Mouse (Mus musculus): Measurements from ENCODE around the gene Xrcc1.

Xrcc1 gene

DNA sequence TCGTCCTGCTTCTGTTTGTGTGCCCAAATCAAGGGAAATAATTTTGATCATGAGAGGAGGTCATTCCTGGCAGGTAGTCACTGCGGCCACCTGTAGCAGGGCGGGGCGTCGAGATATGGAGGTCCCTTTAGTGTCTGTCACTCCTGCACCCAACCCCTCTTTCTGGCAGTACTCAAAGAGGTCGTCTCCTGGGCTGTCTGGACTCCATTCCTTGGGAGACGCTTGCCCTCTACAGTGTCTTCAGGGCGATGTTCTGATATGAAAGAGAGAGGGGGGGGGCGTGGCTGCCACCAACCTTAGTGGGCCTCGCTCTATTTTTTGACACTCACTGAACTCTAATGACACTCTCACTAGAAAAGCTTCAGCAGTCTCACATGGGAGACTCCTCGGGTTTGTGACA is 16.5 kb upstream of the Xrcc1 start:
- no peak for DNase-seq (ENCODE audit: low read depth)

DNA sequence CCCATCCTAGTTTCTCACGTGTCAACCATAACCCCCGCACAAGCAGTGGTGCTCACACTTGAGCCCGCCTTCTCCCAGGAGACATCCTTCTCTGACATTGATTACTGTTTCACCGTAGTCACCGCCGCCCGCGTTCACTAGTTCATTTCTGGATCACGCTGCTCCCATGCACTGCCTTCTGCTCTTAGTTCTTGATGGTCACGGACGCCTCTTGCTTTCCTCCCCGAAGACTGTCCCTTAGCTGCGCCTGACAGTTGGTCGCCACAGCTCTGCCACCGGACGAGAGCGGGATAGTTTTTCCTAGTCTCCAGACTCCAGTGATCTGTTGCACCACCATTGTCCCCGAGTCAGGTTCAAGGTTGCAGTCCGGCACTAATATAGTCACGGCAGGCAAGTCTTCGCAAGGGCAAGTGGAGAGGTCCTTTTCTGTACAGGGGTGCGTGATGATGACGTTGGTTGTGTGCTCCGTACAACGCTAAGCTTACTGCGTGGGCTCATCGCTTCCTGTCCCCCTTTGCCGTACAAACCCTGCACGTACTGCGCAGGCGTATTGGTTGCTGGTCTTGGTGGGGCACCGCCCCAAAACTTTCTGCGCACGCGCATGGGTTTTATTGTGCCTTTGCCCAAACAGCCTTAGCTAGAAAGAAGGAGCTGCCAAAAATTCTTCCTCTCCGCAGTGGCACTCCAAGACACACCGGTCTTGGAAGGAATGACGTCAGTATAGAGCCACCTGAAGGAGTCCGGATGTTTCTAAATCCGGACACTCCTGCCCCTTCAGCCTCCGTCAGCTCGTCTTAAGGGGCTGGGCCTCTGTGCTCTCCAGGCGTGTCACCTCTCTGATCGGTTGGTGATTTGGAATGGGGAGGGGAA is 15.8 kb upstream of the Xrcc1 start, which contains the start of gene Irgq:
Irgq (plus strand) TSS at position 628 of the 870 bp plus-strand sequence.
- peak; percentile 100 for DNase-seq (ENCODE audit: low read depth)

DNA sequence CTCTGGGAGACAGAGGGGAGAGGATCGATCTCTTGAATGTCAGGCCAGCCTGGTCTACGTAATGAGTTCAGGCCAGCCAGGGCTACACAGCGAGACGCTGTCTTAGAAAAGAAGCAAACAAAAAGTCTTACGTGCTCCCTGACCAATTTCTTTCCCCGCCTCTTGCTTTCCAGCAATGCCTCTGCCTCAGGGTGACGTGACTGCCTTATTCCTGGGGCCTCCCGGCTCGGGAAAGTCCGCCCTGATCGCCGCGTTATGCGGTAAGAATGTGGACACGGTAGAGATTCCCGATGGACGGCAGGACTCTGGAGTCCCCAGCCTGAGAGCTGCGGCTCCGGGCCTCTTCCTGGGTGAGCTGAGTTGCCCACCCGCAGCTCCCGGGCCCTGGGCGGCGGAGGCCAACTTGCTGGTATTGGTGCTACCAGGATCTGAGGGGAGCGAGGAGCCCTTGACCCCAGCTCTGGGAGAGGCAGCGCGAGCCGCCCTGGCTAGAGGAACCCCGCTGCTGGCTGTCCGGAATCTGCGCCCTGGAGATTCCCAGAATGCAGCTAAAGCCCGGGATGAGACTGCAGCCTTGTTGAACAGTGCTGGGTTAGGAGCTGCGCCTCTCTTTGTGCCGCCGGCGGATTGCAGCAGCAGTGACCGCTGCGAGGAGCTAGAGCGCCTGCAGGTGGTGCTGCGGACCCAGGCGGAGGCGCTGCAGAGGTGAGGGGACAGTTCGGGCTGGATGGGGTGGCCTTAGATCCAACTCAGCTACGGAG is 14.7 kb upstream of the Xrcc1 start:
- DNase-seq (ENCODE audit: low read depth): peak; percentile 49

DNA sequence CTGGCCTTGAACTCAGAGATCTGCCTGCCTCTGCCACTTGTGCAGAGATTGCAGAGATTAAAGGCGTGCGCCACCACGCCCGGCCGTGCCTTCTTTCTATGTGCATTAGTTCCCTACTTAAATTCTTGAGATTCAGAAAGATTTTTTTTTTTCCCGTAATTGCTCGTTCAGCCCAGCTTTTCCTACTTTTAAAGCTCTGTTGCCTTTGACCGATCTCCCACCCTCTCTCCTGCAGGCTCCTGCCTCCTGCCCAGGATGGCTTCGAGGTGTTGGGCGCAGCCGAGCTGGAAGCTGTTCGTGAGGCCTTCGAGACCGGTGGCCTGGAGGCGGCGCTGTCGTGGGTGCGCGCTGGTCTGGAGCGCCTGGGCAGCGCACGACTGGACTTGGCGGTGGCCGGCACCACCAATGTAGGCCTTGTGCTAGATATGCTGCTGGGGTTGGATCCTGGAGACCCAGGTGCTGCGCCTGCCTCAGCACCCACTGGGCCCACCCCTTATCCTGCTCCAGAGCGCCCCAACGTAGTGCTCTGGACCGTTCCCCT is 13.0 kb upstream of the Xrcc1 start:
- no peak for DNase-seq (ENCODE audit: low read depth)

DNA sequence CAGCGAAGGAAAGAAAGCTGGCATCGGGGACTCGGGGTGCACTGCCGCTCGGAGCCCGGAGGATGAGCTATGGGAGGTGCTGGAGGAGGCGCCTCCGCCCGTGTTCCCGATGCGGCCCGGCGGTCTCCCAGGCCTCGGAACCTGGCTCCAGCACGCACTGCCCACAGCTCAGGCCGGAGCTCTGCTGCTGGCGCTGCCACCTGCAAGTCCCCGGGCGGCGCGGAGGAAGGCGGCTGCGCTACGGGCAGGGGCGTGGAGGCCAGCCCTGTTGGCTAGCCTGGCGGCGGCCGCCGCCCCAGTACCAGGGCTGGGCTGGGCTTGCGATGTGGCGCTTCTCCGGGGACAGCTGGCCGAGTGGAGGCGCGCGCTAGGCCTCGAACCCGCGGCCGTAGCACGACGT is 12.3 kb upstream of the Xrcc1 start:
- no peak for DNase-seq (ENCODE audit: low read depth)

DNA sequence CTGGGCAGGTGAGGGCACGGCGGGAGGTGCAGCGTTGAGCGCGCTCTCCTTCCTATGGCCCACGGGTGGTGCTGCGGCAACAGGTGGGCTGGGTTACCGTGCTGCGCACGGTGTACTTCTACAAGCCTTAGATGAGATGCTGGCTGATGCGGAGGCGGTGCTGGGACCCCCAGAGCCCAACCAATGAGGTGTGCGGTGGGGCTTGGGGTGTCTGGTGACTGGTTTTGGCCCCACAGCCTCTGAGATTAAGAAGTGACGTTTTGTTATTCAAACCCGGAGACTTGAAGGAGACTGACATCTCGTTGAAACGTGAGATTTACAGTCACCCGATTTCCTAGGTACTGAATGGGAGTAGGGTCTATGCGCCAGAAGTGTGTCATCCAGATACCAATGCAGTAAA is 11.8 kb upstream of the Xrcc1 start:
- no peak for DNase-seq (ENCODE audit: low read depth)

DNA sequence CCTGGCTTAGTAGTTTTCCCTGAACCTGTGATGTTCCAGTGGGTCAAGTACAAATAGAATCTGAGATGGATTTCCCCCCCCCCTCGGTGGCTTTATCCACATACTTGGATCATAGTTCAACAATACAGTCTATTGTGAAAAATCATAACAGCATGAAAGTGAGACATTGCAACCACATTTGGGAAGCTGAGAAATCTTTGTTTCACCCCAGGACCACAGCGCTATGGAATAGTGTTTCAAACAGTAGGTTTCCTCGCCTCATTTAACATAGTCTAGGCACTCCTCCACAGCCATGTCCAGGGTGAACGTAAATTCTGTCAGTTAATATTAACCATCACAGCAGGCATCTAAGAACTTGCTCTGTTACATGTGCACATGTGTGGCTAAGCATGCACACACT is 9.0 kb upstream of the Xrcc1 start:
- no peak for DNase-seq (ENCODE audit: low read depth)

DNA sequence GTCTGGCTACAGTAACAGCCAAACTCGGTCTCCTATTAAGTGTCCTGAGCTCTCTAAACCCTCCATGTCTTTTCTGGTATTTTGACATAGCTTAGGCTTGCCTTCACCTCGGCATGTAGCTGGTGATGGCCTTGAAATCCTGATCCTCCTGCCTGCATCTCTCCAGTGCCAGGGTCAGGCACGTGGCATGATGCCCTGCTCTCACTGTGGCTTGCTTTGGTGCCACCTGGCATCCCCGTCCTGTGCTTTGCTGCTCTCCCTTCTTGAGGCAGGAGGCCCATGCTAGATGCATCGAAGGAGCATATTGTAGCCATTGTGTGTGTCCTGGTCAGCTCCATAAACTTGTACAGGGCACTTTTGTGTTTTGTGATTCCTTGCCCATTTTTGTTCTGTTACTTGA is 8.5 kb upstream of the Xrcc1 start:
- no peak for DNase-seq (ENCODE audit: low read depth)

DNA sequence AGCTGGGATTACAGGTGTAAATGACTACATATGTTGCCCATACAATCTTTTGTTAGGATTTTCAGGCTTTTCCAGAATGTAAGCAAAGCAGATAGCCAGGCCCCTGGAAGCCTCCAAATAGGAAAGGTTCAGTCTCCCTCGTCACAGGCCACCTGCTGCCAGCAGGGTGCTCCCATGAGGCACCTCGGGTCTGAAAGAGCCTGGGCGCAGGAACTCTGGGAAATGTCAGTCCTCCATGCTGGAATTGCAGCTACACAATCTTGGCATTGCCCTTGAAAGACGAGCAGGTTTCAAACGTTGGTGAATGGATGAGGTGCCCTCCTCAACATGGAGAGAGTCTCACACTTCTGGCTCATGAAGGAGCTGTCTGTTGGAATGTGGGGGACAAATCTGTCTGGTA is 7.9 kb upstream of the Xrcc1 start:
- no peak for DNase-seq (ENCODE audit: low read depth)

DNA sequence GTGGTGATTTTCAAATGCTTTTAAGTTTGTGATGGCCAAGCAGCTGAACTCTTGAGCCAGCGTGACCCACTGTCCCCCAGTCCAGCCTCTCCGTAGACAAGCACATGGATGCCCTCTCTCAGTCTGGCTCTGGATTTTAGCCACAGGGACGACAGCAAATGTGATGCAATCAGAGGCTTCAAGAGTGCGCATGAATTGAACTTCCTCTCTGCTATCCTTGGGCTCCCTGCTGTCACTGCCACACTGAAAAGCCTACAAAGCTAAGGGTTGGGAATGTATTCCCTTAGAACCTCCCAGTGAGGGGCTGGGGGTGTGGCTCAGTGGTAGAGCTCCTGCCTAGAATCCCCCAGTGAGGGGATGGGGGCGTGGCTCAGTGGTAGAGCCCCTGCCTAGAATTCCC is 7.4 kb upstream of the Xrcc1 start:
- no peak for DNase-seq (ENCODE audit: low read depth)

DNA sequence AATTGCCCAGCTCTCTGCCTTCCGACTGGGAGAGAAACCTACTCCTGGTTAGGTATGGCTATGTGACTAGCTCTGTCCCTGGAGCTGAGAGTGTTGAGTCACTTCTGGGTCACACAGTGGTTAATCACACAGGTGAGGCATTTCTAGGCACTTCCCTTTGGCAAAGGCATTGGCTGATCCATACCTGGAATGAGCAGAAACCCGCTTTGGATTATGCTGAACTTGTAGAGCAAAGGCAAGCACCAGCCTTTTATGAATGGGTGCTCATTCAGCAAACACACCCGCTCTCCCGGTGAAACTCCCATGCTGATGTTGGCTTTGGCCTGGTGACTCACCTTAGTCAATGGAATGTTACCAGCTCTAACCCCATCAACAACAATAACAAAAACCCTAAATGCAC is 6.4 kb upstream of the Xrcc1 start:
- no peak for DNase-seq (ENCODE audit: low read depth)

DNA sequence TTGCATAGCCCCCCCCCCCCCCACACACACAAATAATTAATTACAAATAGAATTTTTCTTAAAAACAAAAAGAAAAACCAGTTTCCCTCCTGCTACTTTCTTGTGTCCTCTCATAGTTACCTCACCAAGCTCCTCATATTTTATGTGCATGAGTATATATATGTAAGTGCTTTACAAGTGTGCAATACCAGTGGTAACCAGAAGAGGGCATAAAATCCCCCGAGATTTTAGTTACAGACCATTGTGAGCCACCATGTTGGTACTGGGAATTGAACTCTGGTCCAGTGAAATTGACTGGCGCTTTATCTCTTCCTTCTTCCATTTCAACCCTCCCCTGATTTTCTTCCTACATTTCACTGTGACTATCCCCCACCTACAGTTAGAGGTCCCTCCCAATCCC is 1.6 kb upstream of the Xrcc1 start:
- DNase-seq (ENCODE audit: low read depth): no peak

DNA sequence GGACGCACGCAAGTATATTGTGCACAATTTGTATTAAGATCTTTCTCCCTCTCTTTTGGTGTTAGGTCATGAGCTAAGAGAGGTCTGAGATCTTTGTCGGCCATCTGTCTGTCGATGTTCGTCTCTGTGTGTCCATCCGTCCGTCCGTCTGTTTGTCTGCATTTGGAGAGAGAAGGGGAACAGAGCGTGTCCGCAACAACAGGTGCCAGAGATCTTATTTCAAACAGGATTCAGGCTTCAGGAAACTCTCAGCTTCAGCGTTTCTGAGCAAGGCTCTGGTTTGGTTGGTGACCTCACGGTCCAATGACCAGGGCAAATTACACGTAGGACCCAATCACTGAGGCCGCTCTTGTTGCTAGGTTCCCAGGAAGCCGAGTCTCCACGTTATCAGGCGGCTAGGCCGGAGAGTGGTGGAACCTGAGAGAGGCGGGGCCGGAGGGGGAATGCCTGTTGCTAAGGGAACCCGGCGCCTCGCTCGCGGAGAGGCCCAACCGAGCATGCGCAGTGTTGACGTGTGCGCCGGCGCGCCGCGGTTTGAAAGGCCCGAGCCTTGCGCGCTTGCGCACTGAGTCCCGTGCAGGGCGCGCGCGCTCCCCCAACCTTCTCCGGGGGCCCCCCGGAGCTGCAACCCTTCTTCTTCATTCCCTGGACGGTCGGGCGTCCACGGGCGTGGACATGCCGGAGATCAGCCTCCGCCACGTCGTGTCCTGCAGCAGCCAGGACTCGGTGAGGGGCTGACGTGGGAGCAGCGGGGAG is 723 bp downstream of the Xrcc1 start:
- peak; percentile 99 for DNase-seq (ENCODE audit: low read depth)

DNA sequence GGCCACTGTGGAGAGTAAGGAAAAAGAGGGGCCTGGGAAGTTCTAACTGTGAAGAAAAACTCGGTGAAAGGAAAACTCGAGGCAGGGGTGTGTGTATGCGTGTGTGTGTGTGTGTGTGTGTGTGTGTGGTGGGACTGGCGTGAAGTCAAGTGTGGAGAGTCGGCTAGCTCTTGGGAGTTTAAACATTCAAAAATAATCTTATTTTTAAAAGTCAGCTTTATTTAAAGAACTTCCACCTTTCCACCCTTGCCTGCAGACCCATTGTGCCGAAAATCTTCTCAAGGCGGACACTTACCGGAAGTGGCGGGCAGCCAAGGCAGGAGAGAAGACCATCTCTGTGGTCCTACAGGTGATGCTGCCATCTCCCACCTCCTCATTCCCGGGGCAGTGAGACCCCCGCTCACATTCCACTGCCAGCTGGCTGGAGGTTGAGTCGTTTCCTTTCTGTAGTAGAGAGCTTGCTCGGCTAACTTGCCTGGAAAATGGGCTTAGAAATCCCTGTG is 1.5 kb downstream of the Xrcc1 start:
- no peak for DNase-seq (ENCODE audit: low read depth)

DNA sequence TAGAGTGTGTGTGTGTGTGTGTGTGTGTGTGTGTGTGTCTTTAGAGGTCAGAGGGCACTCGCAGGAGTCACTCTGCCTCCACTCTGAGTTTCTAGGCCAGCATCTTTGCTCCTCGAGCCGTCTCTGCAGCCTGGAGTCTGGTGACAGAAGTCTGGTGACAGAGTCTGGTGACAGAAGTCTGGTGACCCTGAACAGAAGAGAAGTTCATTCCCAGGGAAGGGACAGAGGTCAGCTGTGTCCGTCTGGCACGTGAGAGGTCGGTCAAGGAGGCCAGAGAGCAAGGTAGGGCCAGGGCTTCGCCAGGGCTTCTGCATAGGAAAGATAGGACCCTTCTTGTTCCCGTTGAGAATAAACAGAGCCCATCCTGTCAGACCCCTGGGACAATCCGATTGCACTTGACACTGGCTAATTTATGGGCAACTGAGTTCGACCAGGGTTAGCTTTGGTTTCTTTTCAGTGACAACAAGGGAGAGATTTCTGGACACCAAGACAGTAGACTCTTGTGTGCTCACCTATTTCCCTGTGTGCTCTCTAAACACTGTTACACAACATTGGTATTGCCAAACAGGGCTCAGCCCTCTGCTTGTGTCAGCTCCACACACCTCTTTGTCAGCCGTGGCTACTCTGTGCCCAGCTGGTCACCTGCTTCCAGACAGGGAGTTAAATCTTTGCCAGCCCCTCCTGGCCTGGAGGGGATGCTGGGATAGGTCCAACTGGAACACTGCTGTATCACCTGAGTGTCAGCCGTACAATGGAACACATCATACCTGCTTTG is 6.1 kb downstream of the Xrcc1 start:
- no peak for DNase-seq (ENCODE audit: low read depth)

DNA sequence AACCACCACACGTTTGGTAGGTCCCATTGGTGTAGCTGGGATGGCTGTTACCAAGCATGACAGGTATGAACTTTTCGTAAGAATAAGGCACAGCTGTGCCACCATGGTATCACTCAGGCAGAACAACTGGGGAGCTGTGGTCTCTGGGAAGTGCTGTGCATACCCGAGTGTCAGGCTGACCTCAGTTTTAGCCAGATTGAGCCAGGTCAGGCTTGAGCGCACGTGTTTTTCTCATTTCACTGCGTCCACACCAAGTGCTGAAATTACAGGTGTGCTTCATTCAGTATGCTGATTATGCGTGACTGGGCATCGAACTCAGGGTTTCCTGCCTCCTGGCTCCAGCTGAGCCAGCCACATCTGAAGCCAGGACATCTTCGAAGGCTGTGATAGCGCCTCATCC is 9.7 kb downstream of the Xrcc1 start:
- DNase-seq (ENCODE audit: low read depth): no peak

DNA sequence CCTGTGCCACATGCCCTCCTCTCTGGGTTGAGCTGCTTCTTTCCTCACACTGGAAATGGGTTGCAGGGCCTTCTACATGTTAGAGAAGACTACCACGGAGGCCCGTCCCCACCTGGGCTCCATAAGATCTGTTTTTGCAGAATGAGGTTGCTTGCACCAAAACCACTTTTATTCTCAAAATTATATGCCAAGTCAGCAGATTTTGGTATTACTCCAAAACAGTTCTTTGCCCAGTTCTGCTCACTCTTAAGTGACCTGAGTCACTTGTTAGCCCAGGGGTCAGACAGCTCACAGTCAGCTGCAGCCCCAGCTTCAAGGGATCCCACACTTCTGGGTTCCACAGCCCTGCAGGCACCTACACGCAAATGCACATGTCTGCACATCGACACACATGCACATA is 15.4 kb downstream of the Xrcc1 start:
- no peak for DNase-seq (ENCODE audit: low read depth)

DNA sequence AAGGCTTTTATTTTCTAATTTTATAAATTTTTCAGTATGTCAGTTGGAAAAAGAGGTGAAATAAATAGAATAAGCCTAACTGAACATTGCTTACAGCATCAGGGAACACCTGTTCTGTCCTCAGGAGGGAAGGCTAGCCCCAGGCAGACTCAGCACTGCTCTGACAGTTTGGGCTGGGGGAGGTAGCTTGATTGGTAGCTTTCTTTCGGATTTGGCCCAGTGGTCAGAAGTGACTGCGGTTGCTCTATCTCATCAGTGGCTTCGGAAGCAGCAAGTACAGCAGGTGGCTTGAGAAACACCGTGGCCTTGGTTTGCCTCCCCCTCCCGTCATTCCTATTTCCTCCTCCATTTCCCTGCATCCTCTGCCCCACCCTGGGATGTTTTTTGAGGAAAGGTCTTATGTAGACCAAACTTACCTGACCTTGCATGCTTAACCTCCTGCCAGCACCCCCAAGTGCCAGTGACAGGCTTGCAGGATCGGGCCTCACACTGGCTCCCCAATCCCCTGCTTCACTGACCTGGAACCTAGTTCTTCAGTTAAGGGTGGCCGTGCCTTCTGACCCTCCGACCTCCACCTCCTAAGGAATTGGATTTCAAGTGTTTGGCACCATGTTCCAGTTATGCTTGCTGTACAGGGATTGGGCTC is 17.2 kb downstream of the Xrcc1 start:
- no peak for DNase-seq (ENCODE audit: low read depth)

DNA sequence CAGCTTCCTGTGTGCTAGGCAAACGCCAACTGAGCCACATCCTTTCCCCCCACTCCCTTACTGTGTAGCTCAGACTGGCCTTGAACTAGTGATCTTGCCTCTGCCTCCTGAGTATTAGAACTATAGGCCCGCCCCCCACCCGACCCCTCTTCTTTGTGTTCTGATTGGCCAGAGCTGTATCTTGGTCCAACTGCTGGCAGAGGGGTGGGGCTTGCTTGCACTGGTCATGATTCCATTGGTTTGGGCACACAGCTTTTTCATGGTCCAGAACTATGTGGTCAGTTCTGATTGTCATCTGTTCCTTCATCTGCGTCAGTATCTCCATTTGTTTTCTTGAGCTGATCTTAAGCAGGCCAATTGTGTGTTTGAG is 17.7 kb downstream of the Xrcc1 start:
- no peak for DNase-seq (ENCODE audit: low read depth)

DNA sequence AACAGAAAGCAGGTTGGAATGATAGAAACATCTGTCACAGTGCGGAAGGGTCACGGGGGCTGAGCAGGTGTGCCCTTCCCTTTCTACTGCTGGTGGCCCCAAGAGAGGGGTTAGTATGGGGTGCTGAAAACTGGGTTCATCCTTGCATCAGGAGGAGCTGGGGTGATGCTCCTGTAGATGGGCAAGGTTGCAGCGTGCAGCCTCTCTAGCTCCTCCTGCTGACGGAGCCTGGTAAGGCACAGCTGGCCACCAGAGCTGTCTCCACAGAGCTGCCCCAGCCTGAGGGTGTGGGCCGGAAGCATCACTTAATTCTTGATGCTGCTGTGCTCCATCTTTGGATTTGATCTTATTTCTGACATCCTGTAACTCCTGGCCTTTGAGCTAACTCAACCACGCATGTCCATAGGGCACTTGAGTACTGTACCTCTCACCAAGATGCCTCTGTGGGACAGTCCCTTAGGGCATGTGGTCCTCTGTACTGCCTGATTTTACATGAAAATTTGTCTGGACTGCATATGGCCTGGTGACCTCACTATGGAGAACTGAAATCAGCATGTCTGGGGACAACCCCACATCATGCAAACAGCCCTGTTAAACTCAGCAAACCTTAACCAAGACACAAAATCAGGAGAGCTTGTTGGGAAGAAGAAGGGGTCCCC is 18.6 kb downstream of the Xrcc1 start:
- DNase-seq (ENCODE audit: low read depth): peak; percentile 41

All from c-Kit-positive CD71-negative TER-119-negative erythroid progenitor cells, embryonic 14.5 days (primary cell).